In genomic region chr1:51478262-51479026, GRCm38 (mm10) we compare ENCODE assay signal across 8 mouse cellular contexts. TPM values are rescaled to one million over a fixed set of nuclear protein-coding genes. Genes with fewer than 3 reads are reported as not detected.
A peak's percentile ranks its signal among the peaks of the same experiment; 100 is the strongest.
DNase-seq lines count a peak whose midpoint lies in the region; ATAC-seq lines count a peak whose summit lies in the region.

Nabp1 (minus strand) TSS chr1:51478425.

- no peaks in the 10 kb centered on the region for H3K27me3 ChIP-seq in heart, embryonic 13.5 days (replicated peaks)
- no peaks in the 10 kb centered on the region for H3K27me3 ChIP-seq in liver, embryonic 12.5 days (replicated peaks)
- no peaks in the 10 kb centered on the region for H3K27me3 ChIP-seq in stomach, embryonic 15.5 days (replicated peaks)

- H3K9me3 ChIP-seq in heart, embryonic 13.5 days: no peaks in the 10 kb centered on the region
- H3K9me3 ChIP-seq in liver, embryonic 12.5 days (replicated peaks): no peaks in the 10 kb centered on the region
- H3K9me3 ChIP-seq in stomach, embryonic 15.5 days: no peaks in the 10 kb centered on the region

- H3K27ac ChIP-seq in brown adipose tissue, adult 24 weeks (replicated peaks; ENCODE audit: low read depth, low read length): peak within 1 kb of the TSS; percentile 84
- peak within 1 kb of the TSS; percentile 88 for H3K27ac ChIP-seq in heart, embryonic 13.5 days (replicated peaks)
- H3K27ac ChIP-seq in liver, embryonic 12.5 days: peak within 1 kb of the TSS; percentile 75
- peak within 1 kb of the TSS; percentile 89 for H3K27ac ChIP-seq in stomach, embryonic 15.5 days

- ATAC-seq in heart, embryonic 13.5 days (ENCODE audit: extremely low read depth, insufficient number of reproducible peaks, low FRiP score, low TSS enrichment): peak; percentile 100
- ATAC-seq in liver, embryonic 12.5 days: peak; percentile 100
- peak; percentile 100 for ATAC-seq in stomach, embryonic 15.5 days (ENCODE audit: insufficient read depth, low FRiP score, low read depth)

- H3K4me3 ChIP-seq in brown adipose tissue, adult 24 weeks (ENCODE audit: insufficient read depth, low read depth, low read length): peak within 1 kb of the TSS; percentile 74
- peak within 1 kb of the TSS; percentile 77 for H3K4me3 ChIP-seq in heart, embryonic 13.5 days
- H3K4me3 ChIP-seq in liver, embryonic 12.5 days: peak within 1 kb of the TSS; percentile 70
- H3K4me3 ChIP-seq in stomach, embryonic 15.5 days (replicated peaks): peak within 1 kb of the TSS; percentile 70

- WGBS in heart, embryonic 13.5 days: under 1% methylated on average over 51 of the region's 51 CpGs
- WGBS in liver, embryonic 12.5 days (ENCODE audit: insufficient replicate concordance): under 1% methylated on average over 51 of the region's 51 CpGs
- under 1% methylated on average over 51 of the region's 51 CpGs for WGBS in stomach, embryonic 15.5 days

- peak within 1 kb of the TSS; percentile 90 for H3K9ac ChIP-seq in heart, embryonic 13.5 days
- peak within 1 kb of the TSS; percentile 83 for H3K9ac ChIP-seq in liver, embryonic 12.5 days
- H3K9ac ChIP-seq in stomach, embryonic 15.5 days: peak within 1 kb of the TSS; percentile 67

- peak; percentile 99 for DNase-seq in CD4-positive, CD25-positive, alpha-beta regulatory T cell, adult 2 months (ENCODE audit: low read depth, low spot score)
- peak; percentile 86 for DNase-seq in fat pad, adult 2 months (ENCODE audit: extremely low read depth, low read depth, low spot score)
- peak; percentile 99 for DNase-seq in kidney, postnatal 10 days
- DNase-seq in natural killer cell, adult 2 months (ENCODE audit: low spot score in 2 of 2): peak; percentile 99

- H3K4me1 ChIP-seq in brown adipose tissue, adult 24 weeks (ENCODE audit: control insufficient read depth, insufficient read depth, insufficient read length, low read length): peaks cover 2% of the 10 kb centered on the region
- H3K4me1 ChIP-seq in heart, embryonic 13.5 days: peaks cover 8% of the 10 kb centered on the region
- peaks cover 25% of the 10 kb centered on the region for H3K4me1 ChIP-seq in liver, embryonic 12.5 days
- H3K4me1 ChIP-seq in stomach, embryonic 15.5 days: no peaks in the 10 kb centered on the region

- H3K4me2 ChIP-seq in heart, embryonic 13.5 days: peak within 1 kb of the TSS; percentile 99
- H3K4me2 ChIP-seq in liver, embryonic 12.5 days: peak within 1 kb of the TSS; percentile 95
- H3K4me2 ChIP-seq in stomach, embryonic 15.5 days: peak within 1 kb of the TSS; percentile 86

- H3K36me3 ChIP-seq in heart, embryonic 13.5 days: peaks cover 4% of the 10 kb centered on the region; the same call in 1 of the 2 replicates
- no peaks in the 10 kb centered on the region for H3K36me3 ChIP-seq in liver, embryonic 12.5 days
- H3K36me3 ChIP-seq in stomach, embryonic 15.5 days: 0 out of 2 replicates have a peak, but pooled peaks cover 3% of the 10 kb centered on the region

RNA-seq across cellular contexts. Expression of gene Nabp1, which starts in this region (rescaled TPM):
- 127 and 132 TPM in 2 replicates for polyA plus RNA-seq in brown adipose tissue, adult 24 weeks (2012; ENCODE audit: insufficient read depth, insufficient read length, missing spikeins)
- 12.7 and 14.9 TPM in 2 replicates for polyA plus RNA-seq in heart, embryonic 13.5 days (2015; fragmentation: Nextera tagmentation; extraction: Ambion mirVana)
- polyA plus RNA-seq in liver, embryonic 12.5 days (2016; fragmentation: Nextera tagmentation; extraction: Ambion mirVana): 5.3 and 6.8 TPM in 2 replicates
- 17.2 and 17.5 TPM in 2 replicates for polyA plus RNA-seq in stomach, embryonic 15.5 days (2015; fragmentation: Nextera tagmentation; extraction: Ambion mirVana)

Comparison
In these comparisons a context has a peak if more than half of its experiments do, and no peak if none do; other contexts are left out.
1. Peak in every context shown above with its lines: DNase-seq, ATAC-seq, H3K4me3 ChIP-seq and H3K27ac ChIP-seq.